Mouse (Mus musculus): Measurements from ENCODE around the gene Kri1. TPM values are rescaled to one million over a fixed set of nuclear protein-coding genes. Genes with fewer than 3 reads are reported as not detected.

The Kri1 gene
- polyA plus RNA-seq (2012; rRNA removed), result 17.8 and 22.7 TPM in 2 replicates

DNA sequence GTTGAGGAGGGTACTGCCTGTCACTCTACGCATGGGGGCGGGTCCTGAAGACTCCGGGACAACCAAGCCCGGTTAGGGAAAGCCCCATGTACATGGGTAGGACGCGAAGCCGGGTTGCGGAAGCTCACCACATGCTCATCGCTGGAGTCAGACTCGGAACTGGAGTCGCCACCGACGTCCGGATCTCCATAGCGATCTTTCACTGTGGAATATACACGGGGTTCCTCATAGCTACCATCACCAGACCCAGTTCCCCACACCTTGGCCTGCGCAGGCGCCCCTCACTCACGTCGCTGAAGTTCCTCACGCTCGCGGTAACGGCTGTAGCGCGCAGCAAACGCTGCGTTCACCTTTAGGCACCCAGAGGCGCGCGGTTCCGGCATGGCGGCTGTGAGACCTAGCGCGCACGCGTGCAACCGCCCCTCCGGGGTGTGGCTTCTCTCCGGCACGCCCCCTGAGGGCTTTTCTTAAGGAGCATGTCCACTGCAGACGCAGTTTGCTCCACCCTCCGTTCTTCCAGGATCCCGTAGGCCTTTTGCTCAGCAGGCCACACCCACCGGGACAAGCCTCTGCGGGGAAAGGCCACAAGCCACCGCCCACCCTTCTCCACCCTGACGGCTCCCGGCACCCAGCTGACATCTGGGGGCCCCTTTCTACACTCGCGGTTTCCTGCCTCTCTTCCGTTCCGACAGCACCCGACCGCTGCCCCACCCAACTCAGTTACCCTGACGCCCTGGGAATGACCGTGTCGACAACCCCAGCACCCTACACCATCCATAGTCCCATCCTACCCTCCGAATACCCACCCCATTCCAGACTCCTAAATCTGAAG lies at the start of gene Kri1:
TSS of gene Kri1 (minus strand) at position 399 of the 832 bp plus-strand sequence.

DNA sequence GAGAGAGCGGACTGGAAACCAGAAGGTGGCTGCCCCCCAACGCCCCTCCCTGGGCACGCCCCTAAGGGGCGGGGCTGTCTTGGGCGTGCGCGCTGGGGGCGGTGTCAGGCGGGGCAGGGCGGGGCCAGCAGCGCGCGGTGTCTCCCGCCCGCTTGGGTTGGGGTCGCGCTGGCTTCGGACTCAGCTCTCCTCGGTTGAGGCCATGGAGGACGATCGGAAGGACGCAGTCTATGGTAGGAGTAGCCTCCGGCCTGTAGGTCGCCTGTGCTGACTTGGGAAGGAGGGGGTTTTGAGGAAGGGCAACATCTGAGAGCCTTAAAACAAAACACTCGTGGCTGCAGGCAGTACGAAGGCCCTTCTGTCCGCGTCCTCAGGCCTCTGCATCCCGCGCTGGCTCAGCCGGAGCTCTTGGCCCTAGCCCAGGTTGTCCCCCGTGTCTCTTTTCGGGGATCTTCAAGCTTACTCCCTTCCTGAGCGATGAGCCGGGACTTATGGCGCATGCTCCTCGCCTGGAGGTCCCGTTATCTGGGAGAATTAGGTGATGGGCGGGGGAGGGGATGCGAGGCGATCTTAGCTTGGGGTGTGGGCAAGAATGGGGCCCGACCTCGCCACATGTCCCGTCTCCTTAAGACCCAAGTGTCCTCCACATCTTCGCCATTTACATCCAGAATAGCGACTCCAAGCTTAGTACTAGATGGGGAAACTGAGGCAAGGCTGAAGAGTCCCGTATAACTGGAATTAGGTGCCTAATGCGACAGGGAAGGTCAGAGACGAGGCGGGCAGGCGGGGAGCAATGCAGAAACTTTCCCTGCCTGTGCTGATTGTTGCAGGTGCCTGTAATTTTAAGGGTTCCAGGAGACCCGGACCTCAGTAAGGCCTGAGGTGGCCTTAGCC lies 33.1 kb upstream of the Kri1 start, which contains the start of gene Slc44a2:
TSS of gene Slc44a2 (plus strand) at position 80 of the 894 bp plus-strand sequence.

DNA sequence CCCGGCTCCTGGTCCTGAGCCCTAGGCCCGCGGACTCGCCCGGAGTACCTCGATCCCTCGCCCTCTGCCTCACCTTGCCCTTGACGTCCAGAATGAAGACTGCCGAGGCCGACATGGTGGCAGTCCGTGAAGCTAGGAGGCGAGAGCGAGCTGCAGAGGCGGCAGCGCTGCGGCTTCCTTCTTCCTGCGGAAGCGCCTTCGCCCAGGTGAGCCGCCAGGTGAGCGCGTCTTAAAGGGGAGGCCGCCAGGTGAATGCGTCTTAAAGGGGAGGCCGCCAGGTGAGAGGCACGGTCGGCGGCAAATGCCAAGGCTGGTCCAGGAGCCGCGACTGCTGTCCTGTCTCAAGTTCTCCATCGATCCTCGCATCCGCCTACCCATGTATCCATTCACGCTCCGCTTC lies 24.4 kb upstream of the Kri1 start, which contains the start of gene Ap1m2:
TSS of gene Ap1m2 (minus strand) at position 204 of the 400 bp plus-strand sequence.

DNA sequence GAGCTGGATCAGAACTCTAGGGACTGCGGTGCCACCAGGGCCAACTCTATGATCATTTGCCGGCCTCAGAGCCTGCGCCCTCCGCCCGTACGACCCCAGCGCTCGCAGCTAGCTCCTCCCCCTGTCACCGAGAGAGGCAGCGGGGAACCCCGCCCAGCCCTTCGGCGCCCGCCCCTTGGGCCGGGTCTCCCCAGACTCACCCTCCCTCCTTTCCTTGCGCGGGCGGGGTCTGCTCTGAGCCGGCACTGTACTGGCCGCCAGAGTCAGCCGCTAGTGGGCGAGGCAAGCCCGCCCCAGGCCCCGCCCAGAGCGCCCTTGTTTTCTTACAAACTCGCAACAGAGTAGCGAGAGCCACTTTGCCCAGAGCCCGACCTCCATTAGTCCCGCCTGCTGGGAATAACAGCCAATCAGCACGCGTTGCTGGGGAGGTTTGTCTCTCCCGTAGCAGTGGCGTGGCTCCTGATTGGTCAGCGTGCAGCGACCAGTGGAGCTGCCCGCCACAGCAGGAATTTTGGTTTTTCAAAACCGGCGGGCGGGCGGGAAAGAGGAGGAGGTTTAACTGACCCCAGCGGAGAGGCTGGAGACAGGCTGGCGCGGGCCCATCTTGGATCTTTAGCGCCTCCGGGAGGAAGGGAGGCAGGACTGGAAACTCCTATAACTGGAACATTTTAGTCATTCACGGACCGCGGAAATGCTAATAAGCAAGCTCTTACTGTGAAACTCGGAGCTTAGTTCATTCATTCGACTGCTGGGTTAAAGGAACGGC lies 3.4 kb upstream of the Kri1 start, which contains the start of gene Cdkn2d:
TSS of gene Cdkn2d (minus strand) at position 386 of the 766 bp plus-strand sequence.

DNA sequence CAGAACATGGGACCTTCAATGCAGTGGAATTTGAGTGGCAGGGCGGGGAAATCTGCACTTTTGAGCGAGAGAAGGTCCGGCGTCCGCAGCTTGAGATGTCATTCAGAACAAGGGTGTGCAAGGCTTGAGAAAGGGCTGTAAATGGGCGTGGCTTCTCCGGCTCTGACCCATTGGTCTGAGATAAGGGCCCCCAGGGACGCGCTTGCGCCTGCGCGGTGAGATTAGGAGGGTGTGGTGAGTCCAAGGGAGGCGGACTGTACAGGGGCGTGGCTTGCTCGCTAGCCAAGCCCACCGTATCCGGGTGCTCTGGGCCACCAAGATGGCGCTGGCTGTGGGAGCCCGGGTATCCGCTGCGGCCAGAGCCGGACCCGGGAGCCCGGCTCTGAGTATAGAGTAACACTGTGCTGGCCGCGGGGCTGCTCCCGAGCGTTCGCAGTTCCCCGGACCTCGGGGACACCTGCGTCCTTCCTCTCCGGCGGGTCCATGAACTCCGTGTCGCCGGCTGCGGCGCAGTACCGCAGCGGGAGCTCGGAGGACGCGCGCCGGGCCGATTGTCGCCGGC lies 22.7 kb downstream of the Kri1 start, which contains the start of gene Atg4d:
TSS of gene Atg4d (plus strand) at position 294 of the 562 bp plus-strand sequence.

DNA sequence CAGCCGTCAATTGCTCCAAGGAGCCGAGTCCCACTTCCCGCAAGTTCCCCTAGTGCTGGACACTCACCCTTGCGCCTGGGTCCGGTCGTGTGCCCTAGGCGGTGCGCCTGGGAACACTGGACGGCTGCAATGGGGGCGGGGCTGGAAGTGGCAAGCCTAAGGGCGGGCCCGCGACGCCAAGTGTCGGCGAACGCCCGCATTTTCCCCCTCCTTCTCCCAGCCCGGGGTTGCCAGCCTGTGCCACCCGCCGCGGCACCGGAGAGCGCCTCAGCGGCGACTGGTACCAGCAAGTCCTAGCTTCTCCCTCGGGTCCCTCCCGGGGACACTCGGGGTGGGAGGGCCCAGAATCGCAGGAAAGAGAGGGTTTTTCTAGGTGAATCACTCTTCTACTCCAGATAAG lies 39.4 kb downstream of the Kri1 start, which contains the start of gene S1pr5:
TSS of gene S1pr5 (minus strand) at position 118 of the 400 bp plus-strand sequence.

DNA sequence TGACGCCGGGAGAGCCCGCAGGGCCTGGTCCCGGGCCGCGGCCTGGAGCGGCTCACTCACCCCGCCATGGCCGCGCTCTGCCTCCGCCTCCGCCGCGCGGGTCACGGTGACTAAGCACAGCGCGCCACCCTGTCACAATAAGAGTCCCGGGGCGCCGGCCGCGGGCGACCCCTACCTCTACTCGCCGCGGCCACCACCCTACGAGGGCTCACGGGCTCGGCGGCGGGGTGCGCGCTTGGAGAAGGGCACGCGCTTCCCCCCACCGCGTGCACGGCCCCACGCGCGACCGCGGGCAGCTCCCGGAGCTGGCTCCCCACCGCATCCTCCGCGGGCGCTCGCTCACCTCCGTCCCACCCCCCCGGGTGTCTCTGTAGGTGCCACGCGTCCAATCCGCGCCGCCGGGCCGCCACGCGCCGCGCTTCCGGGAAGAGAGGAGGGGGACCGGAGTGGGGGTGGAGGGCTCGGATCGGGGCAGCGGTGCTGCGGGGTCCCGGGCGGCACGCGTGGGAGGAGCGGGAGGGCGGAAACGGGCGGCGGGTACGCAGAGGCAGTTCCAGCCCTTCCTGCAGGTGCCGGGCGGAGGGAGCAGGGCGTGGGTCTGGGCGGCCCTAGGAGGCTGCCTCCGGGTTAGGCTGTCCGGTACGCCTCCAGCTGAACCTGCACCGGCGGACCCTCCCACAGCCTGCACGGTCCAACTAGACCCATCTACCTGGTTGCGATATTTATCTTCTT lies 48.9 kb downstream of the Kri1 start, which contains the start of gene Keap1:
TSS of gene Keap1 (minus strand) at position 629 of the 732 bp plus-strand sequence.

Other genes starting within 250 kb of the Kri1 start
- 0.66 and 1.1 TPM in 2 replicates for gene Zglp1, start 220.9 kb downstream of the Kri1 start, polyA plus RNA-seq (2012; rRNA removed)
- gene Gm49373, start 214.9 kb downstream of the Kri1 start, polyA plus RNA-seq (2012; rRNA removed), result 0.12 and 0.20 TPM in 2 replicates
- 48.2 and 82.0 TPM in 2 replicates for gene Fdx1l, start 214.4 kb downstream of the Kri1 start, polyA plus RNA-seq (2012; rRNA removed)
- gene Gm38431, start 196.0 kb downstream of the Kri1 start, polyA plus RNA-seq (2012; rRNA removed), result 14.2 and 36.9 TPM in 2 replicates
- gene Raver1, start 196.0 kb downstream of the Kri1 start, polyA plus RNA-seq (2012; rRNA removed), result 64.1 and 72.3 TPM in 2 replicates
- 36.9 and 38.6 TPM in 2 replicates for gene Tyk2, start 156.7 kb downstream of the Kri1 start, polyA plus RNA-seq (2012; rRNA removed)
- 44.7 and 52.6 TPM in 2 replicates for gene Cdc37, start 138.0 kb downstream of the Kri1 start, polyA plus RNA-seq (2012; rRNA removed)
- 6.9 and 7.2 TPM in 2 replicates for gene Pde4a, start 122.3 kb downstream of the Kri1 start, polyA plus RNA-seq (2012; rRNA removed)
- gene Keap1, start 48.6 kb downstream of the Kri1 start, polyA plus RNA-seq (2012; rRNA removed), result 110 and 116 TPM in 2 replicates
- gene S1pr5, start 39.5 kb downstream of the Kri1 start, polyA plus RNA-seq (2012; rRNA removed), result 0.17 and 0.19 TPM in 2 replicates
- gene Atg4d, start 22.7 kb downstream of the Kri1 start, polyA plus RNA-seq (2012; rRNA removed), result 123 and 143 TPM in 2 replicates
- 29.2 and 41.6 TPM in 2 replicates for gene Cdkn2d, start 3.4 kb upstream of the Kri1 start, polyA plus RNA-seq (2012; rRNA removed)
- gene Ap1m2, start 24.4 kb upstream of the Kri1 start, polyA plus RNA-seq (2012; rRNA removed), result 94.6 and 96.9 TPM in 2 replicates
- 27.3 and 35.5 TPM in 2 replicates for gene Slc44a2, start 32.7 kb upstream of the Kri1 start, polyA plus RNA-seq (2012; rRNA removed)
- gene Ilf3, start 79.9 kb upstream of the Kri1 start, polyA plus RNA-seq (2012; rRNA removed), result 29.2 and 32.3 TPM in 2 replicates
- gene Qtrt1, start 123.9 kb upstream of the Kri1 start, polyA plus RNA-seq (2012; rRNA removed), result 61.0 and 62.5 TPM in 2 replicates
- 341 and 414 TPM in 2 replicates for gene Dnm2, start 136.9 kb upstream of the Kri1 start, polyA plus RNA-seq (2012; rRNA removed)
- 15.9 and 20.7 TPM in 2 replicates for gene Tmed1, start 222.3 kb upstream of the Kri1 start, polyA plus RNA-seq (2012; rRNA removed)
- 1.8 and 2.4 TPM in 2 replicates for gene AB124611, start 238.2 kb upstream of the Kri1 start, polyA plus RNA-seq (2012; rRNA removed)

All from colon, adult 2 months (tissue).